Mouse (Mus musculus) kidney, postnatal 0 days (tissue): ENCODE data around the gene Nae1. TPM values are rescaled to one million over a fixed set of nuclear protein-coding genes. Genes with fewer than 3 reads are reported as not detected.

ENCODE experiments used
- ATAC-seq: fragments of 200-750 bp; cut with Nextera tagmentation; replicated peaks from 2 replicates; pipeline ENCODE4 v1.8.0; 2017; ENCODE audit warnings: low read depth, moderate number of reproducible peaks, moderate TSS enrichment, moderate library complexity; ENCODE audit not compliant: low FRiP score
- DNase-seq: peaks from one replicate; pipeline ENCODE4 v3.0.0-alpha.2; 2016; ENCODE audit warnings: low spot score
- H3K27ac ChIP-seq: fragments of 300-500 bp; sonication (generic); 2 replicates; pipeline ENCODE4 v1.5.1; 2014; ENCODE audit warnings: mild to moderate bottlenecking
- H3K27me3 ChIP-seq: fragments of 300-500 bp; sonication (generic); 2 replicates; pipeline ENCODE4 v1.6.1; 2014; ENCODE audit warnings: low read length, mixed read lengths; ENCODE audit not compliant: insufficient read depth
- H3K36me3 ChIP-seq: fragments of 300-500 bp; sonication (generic); 2 replicates; pipeline ENCODE4 v1.6.1; 2014; ENCODE audit warnings: low read length, mixed read lengths; ENCODE audit not compliant: insufficient read depth
- H3K4me1 ChIP-seq: fragments of 300-500 bp; sonication (generic); replicated peaks from 2 replicates; pipeline ENCODE4 v1.6.1; 2014; ENCODE audit warnings: antibody characterized with exemption, low read length, mixed read lengths; ENCODE audit not compliant: insufficient read depth
- H3K4me2 ChIP-seq: fragments of 300-500 bp; sonication (generic); 2 replicates; pipeline ENCODE4 v1.6.1; 2014; ENCODE audit warnings: mild to moderate bottlenecking, low read length, moderate library complexity, mixed read lengths
- H3K4me3 ChIP-seq: fragments of 300-500 bp; sonication (generic); replicated peaks from 2 replicates; pipeline ENCODE4 v1.5.1; 2014; ENCODE audit warnings: low read depth, low read length
- H3K9ac ChIP-seq: fragments of 300-500 bp; sonication (generic); 2 replicates; pipeline ENCODE4 v1.6.1; 2014; ENCODE audit warnings: low read depth, low read length
- H3K9me3 ChIP-seq: fragments of 300-500 bp; sonication (generic); replicated peaks from 2 replicates; pipeline ENCODE4 v1.6.1; 2016; ENCODE audit warnings: low read length, inconsistent platforms, mixed read lengths
- CTCF ChIP-seq: IDR thresholded peaks from 2 replicates; pipeline ENCODE4 v1.5.1; 2016; ENCODE audit warnings: antibody characterized with exemption, low read depth, mild to moderate bottlenecking, moderate library complexity
- WGBS: fragments of 180-500 bp; shearing (Covaris S2); extraction: QIAGEN DNeasy Blood & Tissue Kit; methylation state at CpG from one replicate; pipeline ENCODE4 v1.1.7; 2014; 5-methylcytosine and 5-hydroxymethylcytosine counted together
- polyA plus RNA-seq: library from polyadenylated mRNA; unstranded; fragments of >200 nt; fragmentation: Nextera tagmentation; extraction: Ambion mirVana; gene quantifications from 2 replicates; pipeline ENCODE4 v1.2.1, GENCODE M21; 2015

The Nae1 gene
- polyA plus RNA-seq, 1 experiment from 2014 or later: 87.8 TPM

GRCm38 (mm10) chr8:104534779-104535141 lies 323 bp upstream of the Nae1 start:
- Histone ChIP-seq H3K27ac (no peak overlapping the region), H3K4me1 (peaks cover 6% of the 10 kb centered on the region), H3K36me3 (peaks cover 5% of the 10 kb centered on the region; the same call in 1 of the 2 replicates), H3K27me3 (0 out of 2 replicates have a peak, but pooled peaks cover 4% of the 10 kb centered on the region), H3K4me2 (peak overlapping the region; percentile 76), H3K9ac (peak overlapping the region; percentile 94), H3K4me3 (peak overlapping the region; percentile 96), H3K9me3 (no peaks in the 10 kb centered on the region)
- DNase-seq: no peak
- 9% methylated on average over 9 of the region's 9 CpGs for WGBS
- no peak for TF ChIP-seq CTCF
- ATAC-seq: peak; percentile 53

- Histone ChIP-seq H3K4me3 (peak overlapping the region; percentile 96), H3K27ac (peak overlapping the region; percentile 91)
- ATAC-seq: no peak
These were observed 886 bp downstream of the Nae1 start for GRCm38 (mm10) chr8:104533551-104533950.

GRCm38 (mm10) chr8:104529671-104530070 lies 4.8 kb downstream of the Nae1 start:
- no peak for TF ChIP-seq CTCF
- Histone ChIP-seq H3K9me3 (no peaks in the 10 kb centered on the region), H3K27me3 (no peaks in the 10 kb centered on the region), H3K4me2 (no peak overlapping the region), H3K9ac (no peak overlapping the region), H3K36me3 (peaks cover 24% of the 10 kb centered on the region), H3K4me1 (peaks cover 3% of the 10 kb centered on the region; the same call in 1 of the 2 replicates), H3K4me3 (no peak overlapping the region), H3K27ac (no peak overlapping the region)
- WGBS: 94% methylated on average over 6 of the region's 6 CpGs
- ATAC-seq (no peak), DNase-seq (no peak)

More at GRCm38 (mm10) chr8:104533551-104533950, 886 bp downstream of the Nae1 start:
- Histone ChIP-seq H3K9me3 (no peaks in the 10 kb centered on the region), H3K4me1 (peaks cover 6% of the 10 kb centered on the region), H3K36me3 (peaks cover 11% of the 10 kb centered on the region), H3K4me2 (peak overlapping the region; percentile 76), H3K27me3 (no peaks in the 10 kb centered on the region), H3K9ac (peak overlapping the region; percentile 94)
- no peak for DNase-seq
- WGBS: 19% methylated on average over 7 of the region's 7 CpGs
- TF ChIP-seq CTCF: no peak

GRCm38 (mm10) chr8:104517872-104518271 lies 16.6 kb downstream of the Nae1 start:
- Histone ChIP-seq H3K4me3 (no peak overlapping the region), H3K9me3 (no peaks in the 10 kb centered on the region), H3K36me3 (peaks cover 39% of the 10 kb centered on the region), H3K4me2 (no peak overlapping the region), H3K4me1 (no peaks in the 10 kb centered on the region), H3K27me3 (no peaks in the 10 kb centered on the region), H3K9ac (no peak overlapping the region), H3K27ac (no peak overlapping the region)
- DNase-seq: no peak
- TF ChIP-seq CTCF: no peak
- 88% methylated on average over 5 of the region's 5 CpGs for WGBS
- no peak for ATAC-seq

GRCm38 (mm10) chr8:104510134-104510533 lies 24.3 kb downstream of the Nae1 start:
- no peak for TF ChIP-seq CTCF
- H3K4me2 ChIP-seq: no peak overlapping the region; the same call in 1 of the 2 replicates
- ATAC-seq (no peak), DNase-seq (no peak)
- H3K27ac ChIP-seq: no peak overlapping the region
- WGBS: 78% methylated on average over 3 of the region's 3 CpGs
- no peaks in the 10 kb centered on the region for H3K9me3 ChIP-seq
- no peaks in the 10 kb centered on the region; the same call in 1 of the 2 replicates for H3K4me1 ChIP-seq
- no peak overlapping the region for H3K9ac ChIP-seq
- H3K27me3 ChIP-seq: no peaks in the 10 kb centered on the region
- H3K4me3 ChIP-seq: no peak overlapping the region
- peaks cover 20% of the 10 kb centered on the region; the same call in 1 of the 2 replicates for H3K36me3 ChIP-seq

GRCm38 (mm10) chr8:104509061-104510006 lies 25.1 kb downstream of the Nae1 start, which contains the start of gene Terb1:
TSS of gene Terb1 (minus strand) at chr8:104509910.
- 1% methylated on average over 62 of the region's 64 CpGs for WGBS
- H3K4me1 ChIP-seq: no peaks in the 10 kb centered on the region; the same call in 1 of the 2 replicates
- TF ChIP-seq CTCF: peak; percentile 11; the same call in 1 of the 2 replicates
- no peaks in the 10 kb centered on the region for H3K27me3 ChIP-seq
- peak within 1 kb of the TSS; percentile 100 for H3K4me2 ChIP-seq
- H3K36me3 ChIP-seq: peaks cover 18% of the 10 kb centered on the region; the same call in 1 of the 2 replicates
- ATAC-seq: peak; percentile 91
- DNase-seq: peak; percentile 45
- H3K9me3 ChIP-seq: no peaks in the 10 kb centered on the region
- peak within 1 kb of the TSS; percentile 71 for H3K9ac ChIP-seq
- peak within 1 kb of the TSS; percentile 56 for H3K4me3 ChIP-seq
- H3K27ac ChIP-seq: peak within 1 kb of the TSS; percentile 72
